15 mouse cellular contexts compared by ENCODE assay signal in genomic region chr4:106205200-106205599, GRCm38 (mm10).
"Had no signal": no experiment of that assay in that cellular context is flagged by ENCODE, and none has a peak within 500 bp of the region (broad histone marks: within the 10 kb centered on the region; RNA-seq: fewer than 3 reads in every experiment).

No protein-coding gene starts in this region.

- H3K4me3 ChIP-seq: neural tube, embryonic 15.5 days; stomach, embryonic 15.5 days had no signal

- H3K27me3 ChIP-seq: neural tube, embryonic 15.5 days; stomach, embryonic 15.5 days had no signal

- H3K36me3 ChIP-seq: neural tube, embryonic 15.5 days; stomach, embryonic 15.5 days had no signal

- H3K9ac ChIP-seq: neural tube, embryonic 15.5 days; stomach, embryonic 15.5 days had no signal

- H3K9me3 ChIP-seq: neural tube, embryonic 15.5 days; stomach, embryonic 15.5 days had no signal

- H3K4me2 ChIP-seq: neural tube, embryonic 15.5 days; stomach, embryonic 15.5 days had no signal

- DNase-seq: retina, postnatal 1 day; right cerebral cortex, adult 18-20 months; right cerebral cortex, postnatal 14 days; right cerebral cortex, postnatal 25 days; right cerebral cortex, postnatal 4 days; spleen, adult 18-20 months; thymus, adult 18-20 months; thymus, adult 2 months; thymus, postnatal 14 days; thymus, postnatal 25 days; thymus, postnatal 36 days; thymus, postnatal 4 days had no signal

- H3K27ac ChIP-seq: neural tube, embryonic 15.5 days; stomach, embryonic 15.5 days; stomach, postnatal 0 days had no signal
